Mouse (Mus musculus) neural tube, embryonic 15.5 days (tissue): ENCODE data around the gene Fam83g. TPM values are rescaled to one million over a fixed set of nuclear protein-coding genes. Genes with fewer than 3 reads are reported as not detected.
"Not testable (repeated sequence)": the region's sequence is repeated elsewhere in the genome, so short reads cannot be mapped to it uniquely, and the experiment has no call there.

Experiments used
- ATAC-seq: fragments of 200-750 bp; cut with Nextera tagmentation; 2 replicates; pipeline ENCODE4 v1.8.0; 2017; ENCODE audit warnings: mild to moderate bottlenecking, moderate TSS enrichment, moderate library complexity; ENCODE audit not compliant: low FRiP score
- H3K27ac ChIP-seq: fragments of 300-500 bp; sonication (generic); replicated peaks from 2 replicates; pipeline ENCODE4 v1.5.1; 2015; ENCODE audit warnings: mild to moderate bottlenecking, inconsistent platforms
- H3K27me3 ChIP-seq: fragments of 300-500 bp; sonication (generic); replicated peaks from 2 replicates; pipeline ENCODE4 v1.6.1; 2015; ENCODE audit warnings: inconsistent platforms
- H3K36me3 ChIP-seq: fragments of 300-500 bp; sonication (generic); 2 replicates; pipeline ENCODE4 v1.6.1; 2015; ENCODE audit warnings: inconsistent platforms
- H3K4me1 ChIP-seq: fragments of 300-500 bp; sonication (generic); 2 replicates; pipeline ENCODE4 v1.6.1; 2015; ENCODE audit warnings: inconsistent platforms
- H3K4me2 ChIP-seq: fragments of 300-500 bp; sonication (generic); 2 replicates; pipeline ENCODE4 v1.6.1; 2015; ENCODE audit warnings: inconsistent platforms, mild to moderate bottlenecking, moderate library complexity
- H3K4me3 ChIP-seq: fragments of 300-500 bp; sonication (generic); replicated peaks from 2 replicates; pipeline ENCODE4 v1.5.1; 2015; ENCODE audit warnings: mild to moderate bottlenecking, inconsistent platforms
- H3K9ac ChIP-seq: fragments of 300-500 bp; sonication (generic); replicated peaks from 2 replicates; pipeline ENCODE4 v1.6.1; 2015; ENCODE audit warnings: mild to moderate bottlenecking, inconsistent platforms
- H3K9me3 ChIP-seq: fragments of 300-500 bp; sonication (generic); replicated peaks from 2 replicates; pipeline ENCODE4 v1.6.1; 2016; ENCODE audit warnings: inconsistent platforms
- WGBS: fragments of 180-500 bp; shearing (Covaris S2); methylation state at CpG from one replicate; pipeline ENCODE4 v1.1.7; 2015; ENCODE audit warnings: mixed read lengths; 5-methylcytosine and 5-hydroxymethylcytosine counted together
- polyA plus RNA-seq: library from polyadenylated mRNA; unstranded; fragments of >200 nt; fragmentation: Nextera tagmentation; extraction: Ambion mirVana; gene quantifications from 2 replicates; pipeline ENCODE4 v1.2.1, GENCODE M21; 2015

Gene Fam83g
- 0.27 and 1.1 TPM in 2 replicates for polyA plus RNA-seq

- Histone ChIP-seq H3K9ac (no peak within 1 kb of the TSS), H3K27ac (no peak within 1 kb of the TSS), H3K9me3 (no peaks in the 10 kb centered on the region), H3K36me3 (no peaks in the 10 kb centered on the region), H3K27me3 (peaks cover 37% of the 10 kb centered on the region), H3K4me3 (peak within 1 kb of the TSS; percentile 36), H3K4me2 (peak within 1 kb of the TSS; percentile 56), H3K4me1 (peaks cover 10% of the 10 kb centered on the region)
- WGBS: 1% methylated on average over 74 of the region's 76 CpGs
- no peak for ATAC-seq
Observed at GRCm38 (mm10) chr11:61683907-61684731, at the start of gene Fam83g. TSS of gene Fam83g (plus strand) at chr11:61684091.

GRCm38 (mm10) chr11:61636309-61636708 lies 47.6 kb upstream of the Fam83g start:
- H3K36me3 ChIP-seq, H3K27ac ChIP-seq, H3K9ac ChIP-seq, H3K4me1 ChIP-seq, H3K4me2 ChIP-seq, H3K4me3 ChIP-seq, ATAC-seq, H3K27me3 ChIP-seq, H3K9me3 ChIP-seq: not testable (repeated sequence)
- 96% methylated on average over 3 of the region's 4 CpGs for WGBS

- H3K4me2 ChIP-seq: no peak overlapping the region
- no peaks in the 10 kb centered on the region for H3K36me3 ChIP-seq
- H3K27me3 ChIP-seq: no peaks in the 10 kb centered on the region
- no peaks in the 10 kb centered on the region for H3K4me1 ChIP-seq
- 60% methylated on average over 1 of the region's 1 CpGs for WGBS
- no peak overlapping the region for H3K4me3 ChIP-seq
- no peak overlapping the region for H3K27ac ChIP-seq
- no peaks in the 10 kb centered on the region for H3K9me3 ChIP-seq
- ATAC-seq: no peak
- H3K9ac ChIP-seq: no peak overlapping the region
Observed at GRCm38 (mm10) chr11:61637413-61637812, 46.5 kb upstream of the Fam83g start.

GRCm38 (mm10) chr11:61637856-61638255 lies 46.0 kb upstream of the Fam83g start:
- WGBS: 93% methylated on average over 3 of the region's 3 CpGs
- H3K4me1 ChIP-seq: no peaks in the 10 kb centered on the region
- no peaks in the 10 kb centered on the region for H3K9me3 ChIP-seq
- no peak for ATAC-seq
- no peaks in the 10 kb centered on the region for H3K27me3 ChIP-seq
- no peak overlapping the region for H3K27ac ChIP-seq
- no peak overlapping the region for H3K9ac ChIP-seq
- H3K4me3 ChIP-seq: no peak overlapping the region
- H3K4me2 ChIP-seq: no peak overlapping the region
- H3K36me3 ChIP-seq: no peaks in the 10 kb centered on the region

GRCm38 (mm10) chr11:61638764-61639536 lies 44.9 kb upstream of the Fam83g start:
- H3K27me3 ChIP-seq: no peaks in the 10 kb centered on the region
- no peak overlapping the region for H3K4me3 ChIP-seq
- no peaks in the 10 kb centered on the region for H3K36me3 ChIP-seq
- no peaks in the 10 kb centered on the region for H3K4me1 ChIP-seq
- no peak overlapping the region for H3K27ac ChIP-seq
- no peaks in the 10 kb centered on the region for H3K9me3 ChIP-seq
- WGBS: 83% methylated on average over 12 of the region's 12 CpGs
- ATAC-seq: no peak
- H3K4me2 ChIP-seq: no peak overlapping the region
- H3K9ac ChIP-seq: no peak overlapping the region

GRCm38 (mm10) chr11:61639601-61640177 lies 44.2 kb upstream of the Fam83g start:
- 95% methylated on average over 6 of the region's 6 CpGs for WGBS
- no peak overlapping the region for H3K27ac ChIP-seq
- H3K9ac ChIP-seq: no peak overlapping the region
- no peaks in the 10 kb centered on the region for H3K4me1 ChIP-seq
- no peaks in the 10 kb centered on the region for H3K27me3 ChIP-seq
- no peaks in the 10 kb centered on the region for H3K36me3 ChIP-seq
- no peak overlapping the region for H3K4me2 ChIP-seq
- H3K4me3 ChIP-seq: no peak overlapping the region
- H3K9me3 ChIP-seq: no peaks in the 10 kb centered on the region
- no peak for ATAC-seq

- not testable (repeated sequence) for H3K9ac ChIP-seq, H3K27me3 ChIP-seq, H3K36me3 ChIP-seq, H3K9me3 ChIP-seq, ATAC-seq, H3K4me2 ChIP-seq, H3K27ac ChIP-seq, H3K4me1 ChIP-seq, H3K4me3 ChIP-seq
- 71% methylated on average over 9 of the region's 9 CpGs for WGBS
Observed at GRCm38 (mm10) chr11:61640585-61640984, 43.3 kb upstream of the Fam83g start.

- no peak overlapping the region for H3K27ac ChIP-seq
- no peaks in the 10 kb centered on the region for H3K4me1 ChIP-seq
- H3K4me2 ChIP-seq: no peak overlapping the region
- WGBS: 89% methylated on average over 7 of the region's 7 CpGs
- H3K9ac ChIP-seq: no peak overlapping the region
- no peak for ATAC-seq
- no peaks in the 10 kb centered on the region for H3K27me3 ChIP-seq
- H3K9me3 ChIP-seq: no peaks in the 10 kb centered on the region
- no peaks in the 10 kb centered on the region for H3K36me3 ChIP-seq
- H3K4me3 ChIP-seq: no peak overlapping the region
Observed at GRCm38 (mm10) chr11:61642106-61642505, 41.8 kb upstream of the Fam83g start.

- Histone ChIP-seq H3K9ac (no peak overlapping the region), H3K9me3 (no peaks in the 10 kb centered on the region), H3K4me2 (no peak overlapping the region), H3K36me3 (no peaks in the 10 kb centered on the region), H3K27ac (no peak overlapping the region), H3K4me3 (no peak overlapping the region), H3K27me3 (no peaks in the 10 kb centered on the region), H3K4me1 (no peaks in the 10 kb centered on the region)
- 75% methylated on average over 5 of the region's 5 CpGs for WGBS
- ATAC-seq: no peak
Observed at GRCm38 (mm10) chr11:61643184-61643961, 40.5 kb upstream of the Fam83g start.

- 77% methylated on average over 11 of the region's 11 CpGs for WGBS
- H3K9ac ChIP-seq: no peak overlapping the region
- ATAC-seq: no peak
- no peaks in the 10 kb centered on the region for H3K4me1 ChIP-seq
- H3K9me3 ChIP-seq: no peaks in the 10 kb centered on the region
- no peaks in the 10 kb centered on the region for H3K27me3 ChIP-seq
- no peak overlapping the region for H3K4me3 ChIP-seq
- H3K27ac ChIP-seq: no peak overlapping the region
- no peaks in the 10 kb centered on the region for H3K36me3 ChIP-seq
- H3K4me2 ChIP-seq: no peak overlapping the region
Observed at GRCm38 (mm10) chr11:61644576-61645326, 39.1 kb upstream of the Fam83g start.
